Mouse (Mus musculus) natural killer cell, adult 2 months (primary cell): ENCODE data around the gene Pald1.

ENCODE experiments used
- DNase-seq, 2 experiments: peaks; one replicate each; pipeline ENCODE4 v3.0.0; 2022; ENCODE audit warnings: low spot score in 2 of 2

Gene Pald1

DNA sequence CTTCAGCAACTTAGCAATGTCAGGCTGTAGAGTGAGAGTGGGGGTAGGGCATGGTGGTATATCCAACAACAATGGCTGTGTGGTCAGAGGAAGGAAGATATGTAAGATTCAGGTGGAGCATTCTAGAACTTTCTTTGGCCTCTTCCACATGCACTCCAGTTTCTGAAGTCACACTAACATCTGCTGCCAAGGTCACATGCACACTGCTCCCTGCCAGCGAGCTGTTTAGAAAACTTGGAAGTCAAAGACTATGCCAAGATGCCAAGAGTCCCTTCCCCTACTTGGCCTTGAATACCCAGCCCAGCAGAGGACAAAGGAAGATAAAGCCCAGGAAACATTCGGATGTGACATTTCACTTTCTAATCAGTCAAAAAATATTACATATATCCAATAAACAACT is 19.6 kb upstream of the Pald1 start:
- DNase-seq: no peak

DNA sequence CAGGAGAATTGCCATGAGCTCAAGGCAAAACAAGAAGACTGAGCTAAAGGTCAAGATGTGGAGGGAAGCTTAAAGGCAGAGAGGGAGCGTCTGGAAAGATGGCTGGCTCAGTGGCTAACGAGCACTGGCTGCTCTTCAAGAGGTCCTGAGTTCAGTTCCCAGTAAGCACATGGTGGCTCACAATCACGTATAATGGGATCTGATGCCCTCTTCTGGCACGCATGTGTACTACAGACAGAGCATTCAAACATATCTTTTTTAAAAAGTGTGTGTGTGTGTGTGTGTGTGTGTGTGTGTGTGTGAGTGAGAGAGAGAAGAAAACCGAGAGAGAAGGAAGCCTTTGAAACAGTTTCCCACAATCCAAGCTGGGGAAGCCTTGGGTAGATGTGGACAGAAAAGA is 19.1 kb upstream of the Pald1 start:
- DNase-seq: no peak

DNA sequence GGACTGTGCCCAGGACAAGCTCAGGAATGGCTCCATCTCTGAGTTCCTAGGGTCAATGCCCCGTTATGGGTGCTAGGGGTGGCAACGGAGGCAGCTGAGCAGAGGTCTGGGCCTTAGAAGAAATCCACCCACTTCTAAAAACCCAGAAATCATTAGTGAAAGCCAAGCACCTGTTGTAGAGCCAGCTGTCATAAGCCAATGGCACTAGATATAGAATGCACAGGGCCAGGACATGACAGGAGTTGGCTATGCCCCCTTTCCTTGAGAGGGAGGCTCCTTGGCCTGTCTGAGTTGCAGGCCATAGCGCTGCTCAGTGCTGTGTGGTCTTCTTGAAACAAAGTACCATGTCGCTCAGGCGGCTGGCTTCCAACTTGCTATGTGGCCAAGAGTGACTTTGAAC is 17.1 kb upstream of the Pald1 start:
- DNase-seq: no peak

DNA sequence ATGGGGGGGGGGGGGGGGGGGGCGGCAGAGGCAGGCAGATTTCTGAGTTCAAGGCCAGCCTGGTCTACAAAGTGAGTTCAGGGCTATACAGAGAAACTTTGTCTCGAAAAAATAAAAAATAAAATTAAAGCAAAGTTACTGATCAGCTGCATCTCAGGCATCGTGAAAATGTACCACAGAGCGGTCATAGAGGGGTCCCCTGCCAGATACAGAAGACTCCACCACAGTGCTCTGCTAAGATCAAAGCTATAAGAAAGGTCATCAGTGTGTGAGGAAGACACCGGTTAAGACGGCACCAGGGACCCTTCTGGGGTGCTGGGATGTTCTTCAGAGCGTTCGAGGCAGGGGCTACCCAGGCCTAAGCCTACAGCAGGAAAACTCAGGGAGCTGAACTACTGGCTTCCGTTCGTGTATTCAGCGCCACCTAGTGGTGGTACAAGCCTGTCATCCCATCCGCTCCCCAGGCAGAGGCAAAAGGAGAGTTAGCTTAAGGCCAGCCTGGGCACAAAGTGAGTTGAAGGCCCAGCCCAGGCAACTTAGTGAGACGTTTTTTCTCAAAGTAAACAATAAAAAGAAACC is 15.9 kb upstream of the Pald1 start:
- DNase-seq: peak; percentile 52 to 58

DNA sequence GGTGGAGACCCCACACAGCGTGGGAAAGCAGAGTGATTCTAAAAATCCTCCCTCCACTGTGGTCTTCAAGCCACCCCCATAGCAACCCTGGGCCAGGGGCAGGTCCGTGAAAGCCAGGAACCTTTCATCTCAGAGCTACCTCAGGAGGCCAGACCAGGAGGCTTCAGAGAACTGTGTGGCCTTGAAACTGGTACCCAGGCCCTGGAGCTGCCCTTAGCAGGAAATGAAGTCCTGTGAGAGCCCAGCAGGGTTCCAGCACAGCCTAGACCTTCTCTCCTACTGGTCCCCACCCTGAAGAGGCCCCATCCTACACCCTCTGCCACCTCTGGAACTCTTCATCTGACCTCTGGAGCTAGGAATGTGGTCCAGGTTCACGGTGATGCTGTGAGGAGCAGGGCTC is 14.8 kb upstream of the Pald1 start:
- no peak for DNase-seq

DNA sequence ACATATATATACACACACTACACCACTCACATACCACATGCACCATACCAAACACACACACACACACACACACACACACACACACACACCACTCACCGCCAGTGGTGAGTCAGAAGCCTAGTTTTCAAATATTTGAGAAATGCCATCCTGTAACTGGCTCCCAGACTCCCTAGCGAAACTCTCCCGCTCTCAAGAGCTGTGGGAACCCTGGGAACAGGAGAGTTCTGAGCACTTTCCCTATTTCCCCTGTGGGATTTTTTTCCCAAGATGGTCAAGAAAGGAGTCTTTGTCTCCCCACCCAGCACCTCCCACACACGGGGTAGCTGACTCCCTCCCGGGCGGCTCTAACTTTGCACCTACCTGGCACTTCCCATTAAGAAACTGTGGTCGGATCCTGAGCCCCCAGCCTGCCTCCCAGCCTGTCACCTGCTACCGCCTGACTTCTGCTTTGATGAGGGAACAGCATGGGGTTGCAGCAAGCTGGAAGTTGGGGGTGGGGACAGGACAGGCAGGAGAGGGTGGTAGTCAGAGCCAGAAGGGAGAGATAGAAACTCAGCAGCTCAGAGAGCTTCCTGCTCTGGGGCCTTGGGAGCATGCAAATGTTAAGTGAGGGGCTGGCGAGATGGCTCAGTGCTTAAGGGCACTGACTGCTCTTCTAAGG is 11.3 kb upstream of the Pald1 start:
- no peak for DNase-seq

DNA sequence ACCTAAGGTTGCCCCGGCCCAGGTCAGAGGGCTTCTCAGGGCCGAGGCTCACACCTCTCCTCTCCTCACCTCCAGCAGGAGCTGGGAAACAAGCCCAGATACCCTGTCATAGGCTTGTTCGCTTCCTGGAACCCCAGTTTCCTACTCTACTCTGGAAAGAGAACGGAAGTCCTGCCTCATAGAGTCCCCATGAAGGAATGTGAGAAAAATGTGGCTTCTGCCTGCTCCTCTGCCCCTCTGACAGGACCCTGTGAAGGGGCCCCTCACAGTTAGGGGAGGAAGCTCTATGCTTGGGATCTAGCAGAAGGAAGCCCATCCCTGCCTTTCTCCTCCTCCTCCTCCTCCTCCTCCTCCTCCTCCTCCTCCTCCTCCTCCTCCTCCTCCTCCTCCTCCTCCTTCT is 9.3 kb upstream of the Pald1 start:
- DNase-seq: no peak

DNA sequence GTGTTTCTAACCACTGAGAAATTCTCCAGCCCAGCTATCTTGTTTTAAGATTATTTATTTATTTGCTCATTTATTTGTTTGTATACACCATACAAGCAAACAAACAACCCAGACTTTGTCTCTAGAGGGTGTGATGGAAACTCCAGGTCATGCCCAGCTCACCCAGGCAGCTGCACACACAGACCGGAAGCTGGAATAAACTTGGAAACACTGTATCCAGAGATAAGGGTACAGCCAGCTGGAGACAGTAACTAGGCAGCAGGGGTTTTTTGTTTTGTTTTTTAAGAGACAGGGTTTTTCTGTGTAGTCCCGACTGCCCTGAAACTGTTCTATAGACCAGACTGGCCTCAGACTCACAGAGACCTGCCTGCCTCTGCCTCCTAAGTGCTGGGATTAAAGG is 6.8 kb upstream of the Pald1 start:
- DNase-seq: no peak

DNA sequence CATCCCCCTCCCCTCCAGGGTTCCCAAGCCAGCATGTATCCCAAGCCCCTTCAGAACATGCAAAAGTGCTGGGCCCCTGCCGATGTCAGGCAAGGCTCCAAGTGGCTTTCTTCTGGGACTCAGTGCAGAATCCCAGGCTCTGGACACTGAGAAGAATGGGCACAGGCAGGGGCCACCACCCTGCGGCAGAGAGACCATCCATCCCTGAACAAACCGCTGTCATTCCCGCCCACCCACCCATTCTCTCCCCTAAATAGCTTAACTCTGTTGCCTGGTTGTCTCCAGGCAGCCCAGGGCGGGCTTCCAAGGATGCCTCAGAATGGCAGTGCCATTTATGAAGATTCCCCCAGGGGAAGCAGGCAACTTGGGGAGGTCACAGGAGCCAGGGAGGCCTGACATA is 5.7 kb upstream of the Pald1 start:
- DNase-seq: no peak

DNA sequence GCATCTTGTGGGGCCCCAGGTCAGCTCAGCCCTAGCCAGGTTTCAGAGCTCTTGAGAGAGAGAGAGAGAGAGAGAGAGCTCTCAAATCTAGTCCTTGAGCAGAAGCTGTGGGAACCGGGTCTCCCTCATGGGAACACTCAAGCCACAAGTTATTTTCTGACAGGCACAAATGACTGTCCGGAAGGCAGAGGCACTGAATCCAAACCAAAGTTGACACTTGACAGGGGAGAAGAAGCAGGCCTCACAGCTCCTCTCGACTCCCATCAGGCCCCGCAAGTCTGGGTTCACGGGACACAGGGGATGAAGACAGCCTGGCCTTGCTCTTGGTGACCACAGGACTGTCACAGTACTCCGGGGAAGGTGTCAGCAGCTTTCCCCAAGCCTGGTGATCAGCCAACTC is 3.0 kb upstream of the Pald1 start:
- no peak for DNase-seq

DNA sequence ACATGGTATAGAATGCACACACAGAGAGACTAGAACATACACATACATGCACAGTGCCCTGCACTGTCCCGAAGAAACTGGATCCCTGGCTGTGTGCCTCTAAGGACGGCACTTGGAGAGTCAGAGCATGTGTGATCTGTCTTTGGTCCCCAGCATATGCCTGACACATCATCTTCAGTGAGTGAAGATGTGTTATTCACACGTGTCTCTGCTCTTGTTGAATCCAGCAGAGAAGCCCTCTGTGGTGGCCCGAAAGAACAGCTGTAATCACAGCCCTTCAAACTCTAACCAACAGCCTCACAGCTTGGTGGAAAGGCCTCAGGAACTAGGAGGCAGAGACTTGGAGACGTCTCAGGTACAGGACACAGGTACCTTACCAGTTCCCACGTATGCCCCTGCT is 1.8 kb upstream of the Pald1 start:
- DNase-seq: no peak

DNA sequence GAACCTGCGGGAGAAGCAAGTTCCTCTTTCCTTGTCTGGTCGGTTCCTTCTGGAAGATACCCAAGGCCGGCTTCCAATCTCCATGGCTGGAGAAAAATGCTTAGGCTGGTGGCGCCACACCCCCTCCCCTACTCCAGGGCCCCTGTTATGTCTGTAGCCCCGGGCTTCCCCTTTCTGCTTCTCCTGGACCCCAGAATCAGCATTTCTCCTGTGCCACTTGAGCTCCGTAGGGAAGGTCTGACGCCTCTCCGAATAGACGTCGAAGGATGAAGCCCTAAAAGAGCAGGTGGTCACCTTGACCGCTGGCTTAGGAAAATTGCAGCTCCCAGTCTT is 351 bp upstream of the Pald1 start:
- DNase-seq: no peak

DNA sequence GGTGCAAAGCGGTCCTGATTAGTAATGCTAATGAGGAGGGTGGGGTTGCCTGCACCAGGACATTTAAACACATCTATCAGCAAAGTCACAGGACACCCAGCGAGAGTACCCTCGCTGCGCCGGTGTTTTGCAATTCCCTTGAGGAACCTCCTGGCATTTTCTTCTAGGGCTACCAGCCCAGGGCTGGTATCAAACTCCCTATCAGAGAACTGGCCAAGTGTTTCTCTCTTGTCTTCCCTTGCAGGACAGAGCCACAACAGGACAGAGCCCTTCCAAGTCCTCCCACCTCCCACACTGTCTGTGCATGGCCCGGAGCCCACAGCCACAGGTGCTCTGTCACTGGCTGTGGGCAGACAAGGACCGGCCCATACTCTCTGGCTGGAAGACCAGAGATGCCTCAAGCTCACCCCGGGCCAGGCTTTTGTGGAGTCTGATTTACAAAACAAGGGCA is 1.0 kb downstream of the Pald1 start:
- no peak for DNase-seq

DNA sequence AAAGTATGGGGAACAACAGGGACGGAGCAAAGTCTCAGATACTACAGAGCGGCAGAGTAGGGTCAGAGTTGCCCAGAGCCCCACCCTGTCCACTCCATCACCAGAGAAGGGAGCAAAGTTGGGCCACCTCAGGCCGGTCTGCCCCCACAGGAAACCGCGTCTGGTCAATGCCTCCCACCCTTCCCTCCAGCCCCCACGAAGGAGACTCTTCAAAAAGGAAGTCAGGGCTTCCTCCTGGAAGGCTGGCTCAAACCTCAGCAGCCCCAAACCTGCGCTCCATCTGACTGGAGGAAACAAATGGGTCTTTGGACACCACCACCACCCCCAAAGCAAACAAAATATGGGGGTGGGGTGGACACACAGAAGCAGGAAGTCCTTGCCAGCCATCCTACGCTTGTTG is 1.5 kb downstream of the Pald1 start:
- peak in 1 of 2 experiments; percentile 26 for DNase-seq

DNA sequence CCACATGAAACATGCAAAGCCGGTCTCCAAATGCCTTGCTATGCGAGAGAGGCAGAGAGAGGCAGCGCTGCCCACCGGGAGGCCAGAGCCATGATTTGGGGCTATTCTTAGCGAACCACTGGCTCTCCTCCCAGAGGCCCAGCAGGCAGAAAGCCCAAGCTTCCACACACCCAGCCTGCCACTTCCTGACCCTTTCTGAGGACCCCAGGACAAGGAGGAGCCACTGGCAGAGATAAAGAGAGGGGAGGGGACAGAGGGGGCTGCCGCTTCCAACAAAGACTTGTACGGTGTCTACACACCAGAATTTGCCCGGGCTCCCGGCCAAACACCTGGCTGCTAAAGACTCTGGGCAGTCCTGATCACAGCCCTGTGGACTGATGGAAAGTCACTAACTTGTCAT is 3.1 kb downstream of the Pald1 start:
- DNase-seq: no peak

DNA sequence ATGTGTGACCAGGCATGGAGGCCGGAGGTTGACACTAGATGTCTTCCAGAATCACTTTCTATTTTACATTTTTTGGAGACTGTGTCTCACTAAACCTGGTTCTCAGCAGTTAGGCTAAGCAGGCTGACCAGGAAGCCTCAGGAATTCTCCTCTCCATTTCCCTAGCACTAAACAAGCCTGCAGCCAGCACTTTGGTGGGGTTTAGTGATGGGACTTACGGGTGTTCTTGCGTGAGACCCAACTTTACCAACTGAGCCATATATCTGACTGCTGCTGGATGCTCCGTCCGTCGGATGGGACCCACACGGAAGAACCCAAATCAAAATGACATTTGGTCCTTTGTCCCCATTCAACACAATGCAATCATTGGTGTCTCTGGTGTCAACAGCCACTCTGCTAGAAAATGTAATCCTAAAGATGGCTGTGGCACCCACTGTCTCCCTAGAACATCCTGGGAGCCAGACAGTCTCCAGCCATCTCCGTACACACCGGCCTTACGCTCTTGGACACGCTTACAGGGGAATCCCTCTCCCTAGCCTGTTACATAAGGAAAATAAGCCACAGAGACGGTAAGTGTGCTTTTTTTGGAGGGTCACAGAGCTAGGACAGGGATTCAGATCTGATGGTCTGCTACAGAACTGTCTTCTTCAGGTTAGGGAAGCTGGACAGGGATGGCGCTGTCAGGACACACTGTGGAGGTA is 3.8 kb downstream of the Pald1 start:
- no peak for DNase-seq

DNA sequence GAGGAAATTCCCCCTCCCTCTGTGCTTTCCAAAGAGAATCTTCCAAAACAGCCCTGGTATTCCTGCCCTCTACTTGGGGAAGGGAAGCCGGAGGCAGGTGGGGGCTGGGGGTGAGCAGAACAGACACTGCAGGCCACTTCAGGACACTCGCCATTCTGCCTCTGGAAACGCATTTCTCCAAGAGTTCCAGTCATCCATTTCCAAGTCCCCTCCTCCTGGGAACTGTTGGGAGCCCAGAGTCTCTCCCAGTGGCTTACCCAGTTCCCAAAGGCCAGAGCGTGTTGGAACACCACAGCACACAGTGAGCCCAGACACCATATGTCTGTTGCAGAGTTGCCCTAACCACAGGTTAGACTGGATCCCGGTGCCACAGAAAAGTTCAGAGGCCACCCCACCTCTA is 4.6 kb downstream of the Pald1 start:
- DNase-seq: no peak

DNA sequence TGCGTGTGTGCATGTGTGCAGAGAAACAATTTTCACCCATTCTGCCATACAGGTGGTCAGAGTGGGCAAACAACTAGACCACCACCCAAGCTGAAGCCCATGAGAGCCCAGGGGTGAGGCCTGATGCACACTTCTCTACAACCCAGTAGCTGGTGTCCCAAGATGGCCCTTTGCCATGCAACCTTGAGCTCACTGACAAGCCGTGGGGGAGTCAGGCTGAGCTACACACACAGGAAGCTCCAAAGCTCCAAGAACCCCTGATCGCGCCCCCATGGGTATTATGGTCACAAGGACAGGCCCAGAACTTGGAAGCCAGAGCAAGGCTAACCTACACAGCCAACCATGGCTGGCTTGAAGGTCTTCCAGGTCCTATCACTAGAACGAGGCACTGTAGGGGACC is 5.3 kb downstream of the Pald1 start:
- no peak for DNase-seq

DNA sequence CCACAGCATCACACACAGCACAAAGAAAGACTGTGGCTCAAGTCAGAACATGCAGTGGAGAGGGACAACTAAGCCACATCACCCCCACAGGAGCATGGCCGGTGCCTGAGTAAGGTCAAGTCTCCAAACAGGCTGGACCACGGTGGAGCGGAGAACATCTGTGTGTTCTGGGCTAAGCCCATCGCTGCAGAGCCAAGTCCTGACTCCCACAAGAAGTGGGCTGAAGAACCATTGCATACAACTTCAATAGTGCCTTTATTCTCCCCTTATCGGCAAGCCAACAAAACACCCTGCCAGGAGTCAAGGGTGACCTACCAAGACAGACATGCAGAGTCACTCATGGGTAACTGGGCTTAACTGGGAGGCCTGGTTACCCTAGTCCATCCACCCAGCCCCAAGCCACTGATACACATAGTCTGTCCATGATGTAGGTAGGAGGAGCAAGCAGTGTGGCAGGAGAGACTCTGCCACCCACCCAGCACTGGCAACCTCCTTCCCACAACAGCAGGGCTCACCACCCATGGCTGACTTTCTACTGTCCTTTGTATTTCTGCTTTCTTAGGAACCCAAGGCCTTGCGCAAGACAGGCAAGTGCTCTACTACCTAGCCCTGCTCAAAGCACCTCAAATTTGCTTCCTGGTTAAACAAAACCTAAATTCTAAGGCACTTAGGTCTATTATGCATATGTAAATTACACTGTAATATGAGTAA is 8.4 kb downstream of the Pald1 start:
- DNase-seq: no peak

DNA sequence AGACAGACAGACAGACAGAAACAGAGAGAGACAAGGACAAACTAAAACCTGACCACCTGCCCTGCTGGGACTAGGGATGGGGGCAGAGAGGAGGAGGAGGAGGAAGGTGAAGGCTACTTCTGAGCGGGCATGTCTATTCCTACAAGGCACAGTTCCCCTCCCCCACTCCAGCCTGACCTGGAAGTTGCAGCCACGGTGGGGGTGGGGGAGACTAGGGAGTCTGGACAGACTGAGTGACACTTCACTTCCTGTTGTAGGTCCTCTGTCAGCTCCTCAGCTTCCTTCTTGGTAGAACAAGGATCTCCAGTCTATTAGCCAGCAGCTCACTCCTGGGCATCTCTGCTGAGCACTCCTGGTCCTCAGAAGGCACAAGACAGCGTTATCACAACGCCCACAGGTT is 9.3 kb downstream of the Pald1 start:
- no peak for DNase-seq

DNA sequence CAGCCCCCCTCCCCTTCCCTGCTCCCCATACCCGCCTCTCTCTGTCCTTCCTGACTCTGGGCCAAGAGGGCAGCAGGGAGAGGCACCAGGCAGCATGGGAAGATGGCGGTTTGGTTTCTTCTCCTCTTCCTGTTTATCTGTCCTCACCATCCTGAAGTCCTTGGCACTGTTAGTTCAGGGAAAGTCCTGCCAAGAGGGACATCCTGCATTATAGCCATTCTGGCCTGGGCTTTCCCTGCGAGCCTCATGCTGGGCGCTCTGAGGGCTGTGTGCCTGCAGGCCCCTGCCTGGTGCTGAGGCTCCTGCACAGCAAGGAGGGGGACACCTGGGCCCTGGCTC is 10.8 kb downstream of the Pald1 start:
- DNase-seq: no peak

DNA sequence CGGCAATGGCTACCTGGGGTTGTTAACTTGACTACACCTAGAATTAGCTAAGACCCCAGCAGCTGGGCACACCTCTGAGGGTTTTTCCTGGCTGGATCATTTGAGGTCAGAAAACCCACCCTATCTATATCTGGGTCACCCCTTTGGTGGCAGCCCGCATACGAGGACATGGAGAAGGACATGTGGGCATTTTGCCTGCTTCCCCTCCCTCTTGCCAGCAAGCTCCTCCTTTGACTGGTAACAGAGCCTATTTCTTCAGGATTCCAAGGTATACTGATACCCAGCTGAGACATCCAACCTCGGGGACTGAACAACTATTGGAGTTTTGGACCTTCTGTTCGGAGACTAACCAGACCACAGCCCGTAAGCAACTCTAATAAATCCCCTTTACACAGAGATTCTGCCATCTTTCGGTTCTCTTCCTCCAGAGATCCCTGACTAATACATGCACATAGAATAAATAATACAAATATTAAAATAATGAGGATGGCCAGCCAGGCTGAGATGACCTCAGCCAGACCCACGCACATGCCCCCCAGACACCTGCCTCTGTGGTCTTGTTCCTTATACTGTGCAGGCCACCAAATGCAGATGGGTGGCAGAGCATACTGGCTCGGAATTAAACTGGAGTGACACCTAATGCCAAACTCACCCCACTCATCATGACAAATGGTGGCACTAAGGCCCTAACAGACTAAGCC is 11.3 kb downstream of the Pald1 start:
- DNase-seq: no peak
